In genomic region chr6:139901801-139902200, GRCm38 (mm10) we compare ENCODE assay signal across 27 mouse cellular contexts.
DNase-seq lines count a peak whose midpoint lies in the region; ATAC-seq and TF ChIP-seq lines count a peak whose summit lies in the region.
"Had no signal": no experiment of that assay in that cellular context is flagged by ENCODE, and none has a peak within 500 bp of the region (broad histone marks: within the 10 kb centered on the region; RNA-seq: fewer than 3 reads in every experiment).

No protein-coding gene starts in this region.

- H3K36me3 ChIP-seq in heart, postnatal 0 days (replicated peaks; ENCODE audit: control insufficient read depth, insufficient read depth, low read length): no peaks in the 10 kb centered on the region
- no peaks in the 10 kb centered on the region for H3K36me3 ChIP-seq in kidney, adult 2 months (ENCODE audit: control insufficient read depth, insufficient read depth, low read length)
- no peaks in the 10 kb centered on the region for H3K36me3 ChIP-seq in kidney, embryonic 14.5 days (ENCODE audit: control insufficient read depth, insufficient read depth, low read length)
- H3K36me3 ChIP-seq: embryonic facial prominence, embryonic 10.5 days; embryonic facial prominence, embryonic 15.5 days; forebrain, embryonic 12.5 days; heart, embryonic 15.5 days; hindbrain, embryonic 10.5 days; hindbrain, embryonic 15.5 days; lung, embryonic 15.5 days; midbrain, embryonic 10.5 days; midbrain, embryonic 15.5 days; neural tube, embryonic 15.5 days; stomach, embryonic 15.5 days had no signal

- WGBS in heart, postnatal 0 days: 46% methylated on average over 4 of the region's 4 CpGs
- WGBS in kidney, adult 2 months: 46% methylated on average over 4 of the region's 4 CpGs
- WGBS in kidney, embryonic 14.5 days: 67% methylated on average over 4 of the region's 4 CpGs

- H3K4me3 ChIP-seq in heart, postnatal 0 days (ENCODE audit: low read depth, low read length): no peak overlapping the region
- no peak overlapping the region for H3K4me3 ChIP-seq in kidney, adult 2 months (ENCODE audit: insufficient read depth, low read depth, low read length)
- H3K4me3 ChIP-seq in kidney, embryonic 14.5 days (ENCODE audit: low read length): no peak overlapping the region
- H3K4me3 ChIP-seq in brown adipose tissue, adult 24 weeks (ENCODE audit: insufficient read depth, low read depth, low read length): no peak overlapping the region
- H3K4me3 ChIP-seq: embryonic facial prominence, embryonic 10.5 days; embryonic facial prominence, embryonic 15.5 days; forebrain, embryonic 12.5 days; heart, embryonic 15.5 days; hindbrain, embryonic 10.5 days; hindbrain, embryonic 15.5 days; layer of hippocampus, adult 2 months; liver, embryonic 15.5 days; lung, embryonic 15.5 days; midbrain, embryonic 10.5 days; midbrain, embryonic 15.5 days; neural tube, embryonic 15.5 days; stomach, embryonic 15.5 days had no signal

- no peak for TF ChIP-seq POLR2A in kidney, adult 2 months (IDR thresholded peaks at IDR 0.05; ENCODE audit: low read depth, low read length)

- no peak for DNase-seq in heart, postnatal 0 days (ENCODE audit: low spot score)
- no peak for DNase-seq in heart, postnatal 25 days (ENCODE audit: low spot score)
- DNase-seq in kidney, adult 2 months: peak; percentile 14
- DNase-seq in kidney, postnatal 14 days: peak; percentile 5
- DNase-seq: B cell, adult 2 months; cerebellum, adult 8-10 months; cerebellum, postnatal 25 days; forebrain, postnatal 0 days; left cerebral cortex, postnatal 4 days; right cerebral cortex, postnatal 25 days had no signal

- no peak for TF ChIP-seq CTCF in heart, postnatal 0 days (IDR thresholded peaks at IDR 0.05; ENCODE audit: low read depth)
- no peak for TF ChIP-seq CTCF in kidney, adult 2 months (conservative IDR thresholded peaks at IDR 0.05; ENCODE audit: insufficient read depth, insufficient read length, low read depth, low read length)

- no peaks in the 10 kb centered on the region for H3K27me3 ChIP-seq in heart, postnatal 0 days (ENCODE audit: control insufficient read depth, insufficient read depth, low read length)
- H3K27me3 ChIP-seq in kidney, adult 2 months (replicated peaks; ENCODE audit: control insufficient read depth, insufficient read depth, low read length): no peaks in the 10 kb centered on the region
- no peaks in the 10 kb centered on the region for H3K27me3 ChIP-seq in kidney, embryonic 14.5 days (ENCODE audit: control insufficient read depth, insufficient read depth, low read length)
- H3K27me3 ChIP-seq: embryonic facial prominence, embryonic 15.5 days; forebrain, embryonic 12.5 days; heart, embryonic 15.5 days; hindbrain, embryonic 15.5 days; liver, embryonic 15.5 days; lung, embryonic 15.5 days; midbrain, embryonic 15.5 days; neural tube, embryonic 15.5 days; stomach, embryonic 15.5 days had no signal

- ATAC-seq in heart, postnatal 0 days (ENCODE audit: insufficient read depth, low read depth): peak; percentile 39; the same call in 1 of the 2 replicates
- no peak for ATAC-seq in kidney, embryonic 14.5 days (ENCODE audit: low FRiP score, low TSS enrichment)
- ATAC-seq: forebrain, postnatal 0 days; inflammation-experienced regulatory T-cells, adult 6 months; midbrain, embryonic 15.5 days had no signal

- H3K4me1 ChIP-seq in heart, postnatal 0 days (ENCODE audit: control insufficient read depth, insufficient read depth): no peaks in the 10 kb centered on the region
- H3K4me1 ChIP-seq in kidney, adult 2 months (ENCODE audit: control insufficient read depth, insufficient read depth, low read length): no peaks in the 10 kb centered on the region; the same call in 1 of the 2 replicates
- no peaks in the 10 kb centered on the region for H3K4me1 ChIP-seq in kidney, embryonic 14.5 days (ENCODE audit: control insufficient read depth, insufficient read depth, low read length)
- peaks cover 3% of the 10 kb centered on the region for H3K4me1 ChIP-seq in brown adipose tissue, adult 24 weeks (ENCODE audit: control insufficient read depth, insufficient read depth, insufficient read length, low read length)
- H3K4me1 ChIP-seq: embryonic facial prominence, embryonic 10.5 days; embryonic facial prominence, embryonic 15.5 days; forebrain, embryonic 12.5 days; heart, embryonic 15.5 days; hindbrain, embryonic 15.5 days; liver, embryonic 15.5 days; lung, embryonic 15.5 days; midbrain, embryonic 15.5 days; neural tube, embryonic 15.5 days; stomach, embryonic 15.5 days had no signal

- no peak overlapping the region for H3K27ac ChIP-seq in heart, postnatal 0 days (ENCODE audit: low read depth)
- H3K27ac ChIP-seq in kidney, adult 2 months (ENCODE audit: insufficient read depth, low read depth, low read length): no peak overlapping the region
- H3K27ac ChIP-seq in kidney, embryonic 14.5 days (ENCODE audit: low read depth, low read length): no peak overlapping the region
- H3K27ac ChIP-seq in brown adipose tissue, adult 24 weeks (replicated peaks; ENCODE audit: low read depth, low read length): peak overlapping the region; percentile 61
- H3K27ac ChIP-seq: embryonic facial prominence, embryonic 10.5 days; embryonic facial prominence, embryonic 15.5 days; forebrain, embryonic 12.5 days; heart, embryonic 15.5 days; hindbrain, embryonic 10.5 days; hindbrain, embryonic 15.5 days; kidney, postnatal 0 days; layer of hippocampus, adult 2 months; liver, embryonic 15.5 days; lung, embryonic 15.5 days; midbrain, embryonic 10.5 days; midbrain, embryonic 15.5 days; neural tube, embryonic 15.5 days; stomach, embryonic 15.5 days had no signal

- no peak overlapping the region for H3K4me2 ChIP-seq in heart, postnatal 0 days (ENCODE audit: low read depth, low read length)
- H3K4me2 ChIP-seq in kidney, embryonic 14.5 days (replicated peaks; ENCODE audit: low read depth, low read length): no peak overlapping the region
- H3K4me2 ChIP-seq: embryonic facial prominence, embryonic 15.5 days; forebrain, embryonic 12.5 days; heart, embryonic 15.5 days; hindbrain, embryonic 15.5 days; liver, embryonic 15.5 days; lung, embryonic 15.5 days; midbrain, embryonic 15.5 days; neural tube, embryonic 15.5 days; stomach, embryonic 15.5 days had no signal

- no peak for TF ChIP-seq EP300 in heart, postnatal 0 days (IDR thresholded peaks at IDR 0.05; ENCODE audit: low read depth)

- no peaks in the 10 kb centered on the region for H3K9me3 ChIP-seq in heart, postnatal 0 days (replicated peaks; ENCODE audit: control insufficient read depth, low read length)
- H3K9me3 ChIP-seq in kidney, embryonic 14.5 days (ENCODE audit: control insufficient read depth, low read length): no peaks in the 10 kb centered on the region
- H3K9me3 ChIP-seq: embryonic facial prominence, embryonic 10.5 days; embryonic facial prominence, embryonic 15.5 days; forebrain, embryonic 12.5 days; heart, embryonic 15.5 days; hindbrain, embryonic 10.5 days; hindbrain, embryonic 15.5 days; liver, embryonic 15.5 days; lung, embryonic 15.5 days; midbrain, embryonic 10.5 days; midbrain, embryonic 15.5 days; neural tube, embryonic 15.5 days; stomach, embryonic 15.5 days had no signal

- no peak overlapping the region for H3K9ac ChIP-seq in heart, postnatal 0 days (replicated peaks; ENCODE audit: low read depth, low read length)
- no peak overlapping the region for H3K9ac ChIP-seq in kidney, embryonic 14.5 days (ENCODE audit: low read depth, low read length)
- H3K9ac ChIP-seq: embryonic facial prominence, embryonic 15.5 days; forebrain, embryonic 12.5 days; forebrain, postnatal 0 days; heart, embryonic 15.5 days; hindbrain, embryonic 15.5 days; liver, embryonic 15.5 days; lung, embryonic 15.5 days; midbrain, embryonic 15.5 days; neural tube, embryonic 15.5 days; stomach, embryonic 15.5 days had no signal

- intact Hi-C loops in heart, postnatal 25 days (cut with DNase I): no loop called here

Comparison
In these comparisons a context has a peak if more than half of its experiments do, and no peak if none do; other contexts are left out.
1. DNase-seq: peak in kidney, adult 2 months (single experiment) and kidney, postnatal 14 days (single experiment); none in heart, postnatal 0 days (single experiment) and heart, postnatal 25 days (single experiment).